Mouse (Mus musculus): ENCODE measurements at regions not wholly inside any gene's neighbourhood (a gene's known extent, or its start where the extent isn't known, plus 50 kb on each side); places are given as distances from the start of the nearest gene placed in this dataset.

GRCm38 (mm10) chr14:92764354-92764753 is 1126.1 kb downstream of the Pcdh9 start:
- no peaks in the 10 kb centered on the region for H3K36me3 ChIP-seq
- no peak overlapping the region for H3K4me3 ChIP-seq
- H3K9me3 ChIP-seq (replicated peaks), result no peaks in the 10 kb centered on the region
- DNase-seq (ENCODE audit: low spot score), result peak; percentile 12
- WGBS, result 21% methylated on average over 6 of the region's 6 CpGs
- H3K4me1 ChIP-seq, result no peaks in the 10 kb centered on the region
- no peaks in the 10 kb centered on the region for H3K27me3 ChIP-seq (ENCODE audit: low read depth, poor library complexity, severe bottlenecking)
- H3K27ac ChIP-seq (replicated peaks), result no peak overlapping the region

DNA sequence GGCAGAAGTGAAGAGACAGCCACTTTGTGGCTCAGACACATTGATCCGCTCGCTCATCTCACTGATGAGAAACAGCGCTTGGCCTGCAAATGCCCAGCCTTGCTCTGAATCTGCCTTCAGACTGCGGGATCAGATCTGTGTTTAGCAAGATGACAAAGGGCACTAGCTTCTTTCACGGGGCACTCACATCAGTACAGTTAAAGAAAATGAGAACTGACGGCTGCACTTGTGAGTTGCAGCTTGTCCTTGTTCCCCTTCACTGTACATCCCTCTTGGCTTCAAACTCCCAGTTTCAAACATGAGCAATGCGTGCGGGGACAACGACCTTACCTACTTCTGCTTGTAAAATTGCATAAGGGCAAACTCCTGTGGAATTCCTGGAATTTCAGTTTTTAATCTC is 1135.8 kb downstream of the Pcdh9 start:
- Histone ChIP-seq H3K27ac (replicated peaks) (no peak overlapping the region), H3K4me1 (no peaks in the 10 kb centered on the region), H3K36me3 (no peaks in the 10 kb centered on the region), H3K4me3 (no peak overlapping the region), H3K9me3 (replicated peaks) (no peaks in the 10 kb centered on the region), H3K27me3 (ENCODE audit: low read depth, poor library complexity, severe bottlenecking) (no peaks in the 10 kb centered on the region)
- 80% methylated on average over 9 of the region's 9 CpGs for whole genome bisulfite sequencing
- DNase-seq (ENCODE audit: low spot score), result no peak

- Histone ChIP-seq H3K4me1 (no peaks in the 10 kb centered on the region), H3K36me3 (no peaks in the 10 kb centered on the region), H3K4me3 (no peak overlapping the region), H3K9me3 (replicated peaks) (no peaks in the 10 kb centered on the region), H3K27ac (replicated peaks) (no peak overlapping the region), H3K27me3 (ENCODE audit: low read depth, poor library complexity, severe bottlenecking) (no peaks in the 10 kb centered on the region)
- DNase-seq (ENCODE audit: low spot score), result no peak
- 62% methylated on average over 2 of the region's 2 CpGs for WGBS
These were observed 1172.8 kb downstream of the Pcdh9 start for GRCm38 (mm10) chr14:92717666-92718065.

DNA sequence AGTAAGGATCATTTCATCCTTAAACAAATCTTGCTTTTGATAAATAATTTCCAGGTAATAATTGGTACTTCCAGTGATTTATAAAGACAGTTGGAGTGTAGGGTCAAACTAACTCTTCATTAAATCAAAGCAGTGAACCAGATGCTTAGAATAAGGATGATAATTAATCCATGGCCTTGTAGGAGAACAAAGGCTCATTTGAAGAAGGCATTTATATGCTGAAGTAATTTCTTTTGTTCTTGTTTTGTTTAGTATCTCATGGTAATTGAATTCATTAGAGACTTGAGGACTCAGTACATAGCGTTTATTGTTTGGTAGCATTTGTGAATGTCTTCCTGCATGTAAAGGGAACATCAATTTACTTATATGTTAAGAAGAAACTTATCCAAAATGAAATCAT is 1202.3 kb downstream of the Pcdh9 start:
- no peak overlapping the region for H3K4me3 ChIP-seq
- no peaks in the 10 kb centered on the region for H3K36me3 ChIP-seq
- WGBS, result 91% methylated on average over 1 of the region's 1 CpGs
- no peak overlapping the region for H3K27ac ChIP-seq (replicated peaks)
- H3K27me3 ChIP-seq (ENCODE audit: low read depth, poor library complexity, severe bottlenecking), result no peaks in the 10 kb centered on the region
- no peaks in the 10 kb centered on the region; the same call in 1 of the 2 replicates for H3K4me1 ChIP-seq
- DNase-seq (ENCODE audit: low spot score), result no peak
- H3K9me3 ChIP-seq (replicated peaks), result no peaks in the 10 kb centered on the region

GRCm38 (mm10) chr14:92687106-92687505 is 1203.4 kb downstream of the Pcdh9 start:
- Histone ChIP-seq H3K27ac (replicated peaks) (no peak overlapping the region), H3K9me3 (replicated peaks) (no peaks in the 10 kb centered on the region), H3K27me3 (ENCODE audit: low read depth, poor library complexity, severe bottlenecking) (no peaks in the 10 kb centered on the region), H3K4me3 (no peak overlapping the region), H3K4me1 (no peaks in the 10 kb centered on the region), H3K36me3 (no peaks in the 10 kb centered on the region)
- DNase-seq (ENCODE audit: low spot score), result no peak
- 85% methylated on average over 1 of the region's 1 CpGs for WGBS

GRCm38 (mm10) chr14:92678845-92679499 is 1211.5 kb downstream of the Pcdh9 start:
- H3K27me3 ChIP-seq (ENCODE audit: low read depth, poor library complexity, severe bottlenecking), result no peaks in the 10 kb centered on the region
- H3K36me3 ChIP-seq, result no peaks in the 10 kb centered on the region
- WGBS, result 68% methylated on average over 4 of the region's 4 CpGs
- no peak for DNase-seq (ENCODE audit: low spot score)
- no peak overlapping the region for H3K27ac ChIP-seq (replicated peaks)
- no peak overlapping the region for H3K4me3 ChIP-seq
- H3K9me3 ChIP-seq (replicated peaks), result no peaks in the 10 kb centered on the region
- peaks cover 4% of the 10 kb centered on the region; the same call in 1 of the 2 replicates for H3K4me1 ChIP-seq

- Histone ChIP-seq H3K27me3 (ENCODE audit: low read depth, poor library complexity, severe bottlenecking) (no peaks in the 10 kb centered on the region), H3K9me3 (replicated peaks) (no peaks in the 10 kb centered on the region), H3K4me3 (no peak overlapping the region), H3K27ac (replicated peaks) (no peak overlapping the region), H3K4me1 (peaks cover 3% of the 10 kb centered on the region; the same call in 1 of the 2 replicates), H3K36me3 (no peaks in the 10 kb centered on the region)
- 87% methylated on average over 3 of the region's 3 CpGs for WGBS
- DNase-seq (ENCODE audit: low spot score), result no peak
These were observed 1216.3 kb downstream of the Pcdh9 start for GRCm38 (mm10) chr14:92674146-92674545.
